Mouse (Mus musculus): Measurements from ENCODE around the gene Ralgps1. TPM values are rescaled to one million over a fixed set of nuclear protein-coding genes. Genes with fewer than 3 reads are reported as not detected.

Ralgps1 gene
- polyA plus RNA-seq, 1 experiment from 2014 or later, result 2.2 TPM

- Histone ChIP-seq H3K9me3 (ENCODE audit: control insufficient read depth, low read length) (no peaks in the 10 kb centered on the region), H3K4me2 (replicated peaks; ENCODE audit: low read depth) (no peak overlapping the region), H3K36me3 (ENCODE audit: control insufficient read depth, insufficient read depth, low read length) (no peaks in the 10 kb centered on the region), H3K4me3 (ENCODE audit: low read depth, low read length) (no peak overlapping the region), H3K27ac (replicated peaks) (no peak overlapping the region), H3K27me3 (ENCODE audit: control insufficient read depth, insufficient read depth, low read length) (no peaks in the 10 kb centered on the region), H3K4me1 (replicated peaks; ENCODE audit: control insufficient read depth, insufficient read depth) (no peaks in the 10 kb centered on the region; the same call in 1 of the 2 replicates), H3K9ac (ENCODE audit: low read length) (no peak overlapping the region)
- TF ChIP-seq EP300 (optimal IDR thresholded peaks at IDR 0.05), result no peak
- TF ChIP-seq CTCF (IDR thresholded peaks at IDR 0.05; ENCODE audit: low read depth), result no peak
- ATAC-seq (ENCODE audit: low FRiP score, low TSS enrichment), result no peak
- no peak for DNase-seq (ENCODE audit: low spot score)
- WGBS, result 71% methylated on average over 2 of the region's 2 CpGs
Measured at GRCm38 (mm10) chr2:33270569-33270968, 100.7 kb downstream of the Ralgps1 start.

DNA sequence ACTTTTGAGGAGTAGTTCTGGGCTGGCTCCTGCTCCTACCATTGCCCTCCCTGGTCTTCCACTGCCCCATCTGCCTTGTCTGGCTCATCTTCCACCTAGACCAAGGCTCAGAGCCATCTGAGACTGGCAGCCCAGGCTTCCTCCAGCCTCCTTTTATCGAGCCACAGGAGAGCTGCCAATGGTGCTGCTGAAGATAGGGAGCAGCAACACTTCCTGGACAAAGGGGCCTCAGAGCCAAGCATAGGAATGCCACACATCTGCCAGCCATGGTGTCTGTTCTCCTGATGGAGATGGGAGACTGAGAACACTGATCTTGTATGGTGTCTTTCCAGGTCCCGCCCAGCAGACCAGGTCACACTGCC lies 102.2 kb downstream of the Ralgps1 start:
- H3K4me3 ChIP-seq (ENCODE audit: low read depth, low read length), result no peak overlapping the region
- no peak overlapping the region for H3K9ac ChIP-seq (ENCODE audit: low read length)
- 0 out of 2 replicates have a peak overlapping the region, but pooled peaks have one; percentile 3 for H3K27ac ChIP-seq (replicated peaks)
- DNase-seq (ENCODE audit: low spot score) (no peak), ATAC-seq (ENCODE audit: low FRiP score, low TSS enrichment) (no peak)
- WGBS, result 78% methylated on average over 2 of the region's 2 CpGs
- H3K9me3 ChIP-seq (ENCODE audit: control insufficient read depth, low read length), result no peaks in the 10 kb centered on the region
- no peak overlapping the region for H3K4me2 ChIP-seq (replicated peaks; ENCODE audit: low read depth)
- H3K36me3 ChIP-seq (ENCODE audit: control insufficient read depth, insufficient read depth, low read length), result no peaks in the 10 kb centered on the region
- H3K27me3 ChIP-seq (ENCODE audit: control insufficient read depth, insufficient read depth, low read length), result no peaks in the 10 kb centered on the region
- no peaks in the 10 kb centered on the region for H3K4me1 ChIP-seq (replicated peaks; ENCODE audit: control insufficient read depth, insufficient read depth)
- TF ChIP-seq EP300 (optimal IDR thresholded peaks at IDR 0.05) (no peak), CTCF (IDR thresholded peaks at IDR 0.05; ENCODE audit: low read depth) (no peak)

DNA sequence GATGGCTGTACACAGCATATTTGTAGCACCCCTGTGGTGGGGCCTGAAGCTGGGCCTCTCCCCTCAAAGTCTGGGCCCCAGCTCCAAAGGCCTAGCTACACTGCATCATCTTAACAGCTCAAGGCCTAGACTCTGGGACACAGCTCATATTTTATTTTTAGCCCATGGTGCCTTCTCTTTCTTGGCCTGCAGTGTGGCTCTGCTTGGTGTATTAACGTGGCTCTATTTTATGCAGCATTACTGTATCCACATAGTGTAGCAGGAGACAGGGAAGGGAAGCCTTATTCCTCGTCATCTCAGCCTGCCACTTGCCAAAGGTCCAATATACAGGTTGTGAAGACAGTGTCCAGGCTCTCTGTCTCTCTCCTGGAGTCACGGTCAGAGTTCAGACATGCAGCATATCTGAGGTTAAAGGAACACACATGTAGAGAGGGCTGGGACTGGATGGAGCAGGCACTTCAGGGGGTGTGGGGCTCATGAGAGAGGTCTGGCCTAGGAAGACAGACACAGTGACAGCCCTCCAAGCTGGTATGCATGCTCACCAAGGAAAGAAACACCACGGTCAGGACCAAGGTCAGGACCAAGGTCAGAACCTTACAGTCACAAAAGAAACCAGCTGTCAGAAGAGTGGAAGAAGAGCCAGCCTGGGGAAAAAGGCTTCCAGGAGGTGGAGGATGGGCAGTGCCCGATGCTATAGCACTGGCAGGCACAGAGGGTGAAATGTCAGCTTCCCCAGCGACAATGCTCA lies 102.7 kb downstream of the Ralgps1 start:
- H3K27ac ChIP-seq (replicated peaks), result peak overlapping the region; percentile 18; the same call in 1 of the 2 replicates
- no peak for ATAC-seq (ENCODE audit: low FRiP score, low TSS enrichment)

GRCm38 (mm10) chr2:33267075-33267474 lies 104.2 kb downstream of the Ralgps1 start:
- no peak overlapping the region for H3K4me2 ChIP-seq (replicated peaks; ENCODE audit: low read depth)
- no peak overlapping the region for H3K27ac ChIP-seq (replicated peaks)
- H3K4me1 ChIP-seq (replicated peaks; ENCODE audit: control insufficient read depth, insufficient read depth), result no peaks in the 10 kb centered on the region
- no peak overlapping the region for H3K9ac ChIP-seq (ENCODE audit: low read length)
- H3K9me3 ChIP-seq (ENCODE audit: control insufficient read depth, low read length), result no peaks in the 10 kb centered on the region
- 69% methylated on average over 1 of the region's 1 CpGs for WGBS
- ATAC-seq (ENCODE audit: low FRiP score, low TSS enrichment), result no peak
- no peak for DNase-seq (ENCODE audit: low spot score)
- H3K36me3 ChIP-seq (ENCODE audit: control insufficient read depth, insufficient read depth, low read length), result no peaks in the 10 kb centered on the region
- no peaks in the 10 kb centered on the region for H3K27me3 ChIP-seq (ENCODE audit: control insufficient read depth, insufficient read depth, low read length)
- TF ChIP-seq CTCF (IDR thresholded peaks at IDR 0.05; ENCODE audit: low read depth), result no peak
- TF ChIP-seq EP300 (optimal IDR thresholded peaks at IDR 0.05), result no peak
- H3K4me3 ChIP-seq (ENCODE audit: low read depth, low read length), result no peak overlapping the region

More for the DNA sequence above, 102.7 kb downstream of the Ralgps1 start:
- 71% methylated on average over 6 of the region's 6 CpGs for WGBS
- H3K9ac ChIP-seq (ENCODE audit: low read length), result no peak overlapping the region
- TF ChIP-seq EP300 (optimal IDR thresholded peaks at IDR 0.05) (no peak), CTCF (IDR thresholded peaks at IDR 0.05; ENCODE audit: low read depth) (no peak)
- no peaks in the 10 kb centered on the region for H3K27me3 ChIP-seq (ENCODE audit: control insufficient read depth, insufficient read depth, low read length)
- H3K36me3 ChIP-seq (ENCODE audit: control insufficient read depth, insufficient read depth, low read length), result no peaks in the 10 kb centered on the region
- no peak for DNase-seq (ENCODE audit: low spot score)
- no peak overlapping the region for H3K4me3 ChIP-seq (ENCODE audit: low read depth, low read length)
- no peaks in the 10 kb centered on the region for H3K9me3 ChIP-seq (ENCODE audit: control insufficient read depth, low read length)
- H3K4me1 ChIP-seq (replicated peaks; ENCODE audit: control insufficient read depth, insufficient read depth), result no peaks in the 10 kb centered on the region
- no peak overlapping the region for H3K4me2 ChIP-seq (replicated peaks; ENCODE audit: low read depth)

DNA sequence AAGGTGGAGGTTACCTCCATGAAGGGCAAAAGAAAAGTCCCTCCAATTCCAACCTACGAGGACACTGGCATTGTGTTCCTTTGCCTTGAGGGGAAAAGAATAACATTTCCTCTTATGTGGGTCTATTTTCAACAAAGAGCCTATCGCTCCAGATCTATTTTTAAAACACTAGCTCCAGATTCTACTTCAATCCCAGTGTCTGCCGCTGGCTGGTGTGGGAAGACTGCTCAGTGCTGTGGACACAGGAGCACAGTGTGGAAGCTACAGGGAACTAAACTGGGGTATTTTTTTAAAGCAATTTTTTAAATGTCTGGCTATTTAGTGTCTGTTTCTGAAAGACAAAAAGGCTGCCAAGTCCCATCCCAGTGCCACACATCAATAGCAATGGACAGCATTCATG lies 105.5 kb downstream of the Ralgps1 start:
- Histone ChIP-seq H3K27ac (replicated peaks) (no peak overlapping the region; the same call in 1 of the 2 replicates), H3K36me3 (ENCODE audit: control insufficient read depth, insufficient read depth, low read length) (no peaks in the 10 kb centered on the region), H3K4me2 (replicated peaks; ENCODE audit: low read depth) (no peak overlapping the region), H3K9me3 (ENCODE audit: control insufficient read depth, low read length) (no peaks in the 10 kb centered on the region), H3K9ac (ENCODE audit: low read length) (0 out of 2 replicates have a peak overlapping the region, but pooled peaks have one; percentile 4), H3K27me3 (ENCODE audit: control insufficient read depth, insufficient read depth, low read length) (no peaks in the 10 kb centered on the region), H3K4me3 (ENCODE audit: low read depth, low read length) (no peak overlapping the region), H3K4me1 (replicated peaks; ENCODE audit: control insufficient read depth, insufficient read depth) (no peaks in the 10 kb centered on the region)
- no peak for DNase-seq (ENCODE audit: low spot score)
- WGBS, result 48% methylated on average over 3 of the region's 3 CpGs
- ATAC-seq (ENCODE audit: low FRiP score, low TSS enrichment), result no peak
- no peak for TF ChIP-seq EP300 (optimal IDR thresholded peaks at IDR 0.05)
- no peak for TF ChIP-seq CTCF (IDR thresholded peaks at IDR 0.05; ENCODE audit: low read depth)

- Histone ChIP-seq H3K4me3 (ENCODE audit: low read depth, low read length) (no peak overlapping the region), H3K9me3 (ENCODE audit: control insufficient read depth, low read length) (no peaks in the 10 kb centered on the region), H3K27me3 (ENCODE audit: control insufficient read depth, insufficient read depth, low read length) (no peaks in the 10 kb centered on the region), H3K9ac (ENCODE audit: low read length) (no peak overlapping the region), H3K36me3 (ENCODE audit: control insufficient read depth, insufficient read depth, low read length) (no peaks in the 10 kb centered on the region), H3K4me2 (replicated peaks; ENCODE audit: low read depth) (no peak overlapping the region), H3K4me1 (replicated peaks; ENCODE audit: control insufficient read depth, insufficient read depth) (no peaks in the 10 kb centered on the region), H3K27ac (replicated peaks) (no peak overlapping the region)
- DNase-seq (ENCODE audit: low spot score), result no peak
- WGBS, result 96% methylated on average over 3 of the region's 3 CpGs
- TF ChIP-seq CTCF (IDR thresholded peaks at IDR 0.05; ENCODE audit: low read depth) (no peak), EP300 (optimal IDR thresholded peaks at IDR 0.05) (no peak)
- ATAC-seq (ENCODE audit: low FRiP score, low TSS enrichment), result no peak
Measured at GRCm38 (mm10) chr2:33261475-33261874, 109.8 kb downstream of the Ralgps1 start.
